Mouse (Mus musculus) hindbrain, postnatal 0 days (tissue): ENCODE results near the gene Wbp11. TPM values are rescaled to one million over a fixed set of nuclear protein-coding genes. Genes with fewer than 3 reads are reported as not detected.

Experiments
- ATAC-seq: fragments of 200-750 bp; cut with Nextera tagmentation; 2 replicates; pipeline ENCODE4 v1.8.0; 2017; ENCODE audit warnings: mild to moderate bottlenecking, moderate TSS enrichment, moderate library complexity
- DNase-seq: peaks from one replicate; pipeline ENCODE4 v3.0.0-alpha.2; 2015; ENCODE audit warnings: low spot score
- H3K27ac ChIP-seq: fragments of 300-500 bp; sonication (generic); 2 replicates; pipeline ENCODE4 v1.5.1; 2014; ENCODE audit warnings: mild to moderate bottlenecking
- H3K27me3 ChIP-seq: fragments of 300-500 bp; sonication (generic); 2 replicates; pipeline ENCODE4 v1.6.1; 2014; ENCODE audit warnings: low read length, mixed read lengths; ENCODE audit not compliant: insufficient read depth
- H3K36me3 ChIP-seq: fragments of 300-500 bp; sonication (generic); 2 replicates; pipeline ENCODE4 v1.6.1; 2014; ENCODE audit warnings: low read length, mixed read lengths; ENCODE audit not compliant: insufficient read depth
- H3K4me1 ChIP-seq: fragments of 300-500 bp; sonication (generic); 2 replicates; pipeline ENCODE4 v1.6.1; 2014; ENCODE audit warnings: antibody characterized with exemption, low read length, mixed read lengths; ENCODE audit not compliant: insufficient read depth
- H3K4me2 ChIP-seq: fragments of 300-500 bp; sonication (generic); 2 replicates; pipeline ENCODE4 v1.6.1; 2014; ENCODE audit warnings: low read depth, mild to moderate bottlenecking, low read length, moderate library complexity, mixed read lengths
- H3K4me3 ChIP-seq: fragments of 300-500 bp; sonication (generic); 2 replicates; pipeline ENCODE4 v1.5.1; 2014; ENCODE audit warnings: low read length
- H3K9ac ChIP-seq: fragments of 300-500 bp; sonication (generic); replicated peaks from 2 replicates; pipeline ENCODE4 v1.6.1; 2014; ENCODE audit warnings: mild to moderate bottlenecking, low read length, moderate library complexity, mixed read lengths
- H3K9me3 ChIP-seq: fragments of 300-500 bp; sonication (generic); 2 replicates; pipeline ENCODE4 v1.6.1; 2016; ENCODE audit warnings: low read length, mixed read lengths
- CTCF ChIP-seq: IDR thresholded peaks from 2 replicates; pipeline ENCODE4 v1.5.1; 2016; ENCODE audit warnings: antibody characterized with exemption, control low read depth, low read depth
- WGBS: fragments of 180-500 bp; shearing (Covaris S2); extraction: QIAGEN DNeasy Blood & Tissue Kit; methylation state at CpG from one replicate; pipeline ENCODE4 v1.1.7; 2014; 5-methylcytosine and 5-hydroxymethylcytosine counted together
- polyA plus RNA-seq: library from polyadenylated mRNA; unstranded; fragments of >200 nt; fragmentation: Nextera tagmentation; extraction: Ambion mirVana; gene quantifications from 2 replicates; pipeline ENCODE4 v1.2.1, GENCODE M21; 2015
- total RNA-seq: library from RNA; depleted of rRNA; stranded (reverse); fragments of >200 nt; gene quantifications from 2 replicates; pipeline ENCODE4 v1.2.3, GENCODE M21; 2014; rRNA removed

Wbp11 gene
- total RNA-seq (37.1 and 39.4 TPM in 2 replicates), polyA plus RNA-seq (78.1 and 81.2 TPM in 2 replicates)

DNA sequence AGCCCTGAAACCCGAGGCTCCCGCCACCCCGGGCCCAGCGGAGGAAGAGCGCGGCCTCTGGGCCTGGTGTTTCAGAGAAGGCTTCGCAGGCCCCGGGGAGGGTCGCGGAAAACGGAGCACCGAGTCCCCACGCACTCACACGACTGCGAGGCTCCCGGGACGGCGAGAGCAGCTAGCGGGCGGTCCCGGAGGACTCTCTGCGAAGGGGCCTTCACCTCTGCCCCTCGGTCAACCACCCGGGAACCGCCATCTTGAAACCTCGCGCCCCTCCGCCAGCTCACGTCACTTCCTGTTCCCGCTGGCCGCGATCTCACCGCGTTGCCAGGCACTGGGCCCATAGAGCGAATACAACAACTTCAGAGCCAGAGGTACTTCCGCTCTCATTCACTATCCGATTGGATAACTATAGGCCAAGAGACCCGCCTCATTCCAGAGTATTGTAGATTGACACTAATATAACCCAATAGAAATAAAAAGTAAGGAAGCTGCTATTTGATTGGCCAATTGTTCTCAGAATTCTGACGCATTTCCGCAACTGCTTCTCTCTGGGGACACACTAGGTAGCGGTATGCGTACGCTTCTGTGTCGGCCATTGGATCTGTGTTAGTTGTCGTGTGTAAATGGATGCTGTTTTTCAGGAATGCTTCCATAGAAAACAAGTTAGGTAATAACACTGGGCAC, at the start of gene Wbp11:
TSS of gene Wbp11 (minus strand) at position 353 of the 681 bp plus-strand sequence.
- no peaks in the 10 kb centered on the region for H3K9me3 ChIP-seq
- H3K4me3 ChIP-seq: peak within 1 kb of the TSS; percentile 94
- H3K4me2 ChIP-seq: peak within 1 kb of the TSS; percentile 65
- under 1% methylated on average over 45 of the region's 45 CpGs for WGBS
- peak; percentile 100 for ATAC-seq
- H3K27me3 ChIP-seq: no peaks in the 10 kb centered on the region
- H3K9ac ChIP-seq: peak within 1 kb of the TSS; percentile 95
- peak within 1 kb of the TSS; percentile 91 for H3K27ac ChIP-seq
- peak; percentile 48 for TF ChIP-seq CTCF
- DNase-seq: peak; percentile 98
- 0 out of 2 replicates have a peak, but pooled peaks cover 3% of the 10 kb centered on the region for H3K4me1 ChIP-seq
- H3K36me3 ChIP-seq: peaks cover 11% of the 10 kb centered on the region; the same call in 1 of the 2 replicates

GRCm38 (mm10) chr6:136875670-136876069, 47.6 kb upstream of the Wbp11 start, which contains the start of gene Mgp:
TSS of gene Mgp (minus strand) at chr6:136875823.
- H3K36me3 ChIP-seq: no peaks in the 10 kb centered on the region
- no peak within 1 kb of the TSS for H3K9ac ChIP-seq
- 0 out of 2 replicates have a peak within 1 kb of the TSS, but pooled peaks have one; percentile 5 for H3K4me2 ChIP-seq
- no peaks in the 10 kb centered on the region for H3K4me1 ChIP-seq
- ATAC-seq (no peak), DNase-seq (no peak)
- TF ChIP-seq CTCF: no peak
- 50% methylated on average over 9 of the region's 9 CpGs for WGBS
- no peak within 1 kb of the TSS for H3K27ac ChIP-seq
- H3K27me3 ChIP-seq: no peaks in the 10 kb centered on the region
- H3K4me3 ChIP-seq: no peak within 1 kb of the TSS
- H3K9me3 ChIP-seq: no peaks in the 10 kb centered on the region

DNA sequence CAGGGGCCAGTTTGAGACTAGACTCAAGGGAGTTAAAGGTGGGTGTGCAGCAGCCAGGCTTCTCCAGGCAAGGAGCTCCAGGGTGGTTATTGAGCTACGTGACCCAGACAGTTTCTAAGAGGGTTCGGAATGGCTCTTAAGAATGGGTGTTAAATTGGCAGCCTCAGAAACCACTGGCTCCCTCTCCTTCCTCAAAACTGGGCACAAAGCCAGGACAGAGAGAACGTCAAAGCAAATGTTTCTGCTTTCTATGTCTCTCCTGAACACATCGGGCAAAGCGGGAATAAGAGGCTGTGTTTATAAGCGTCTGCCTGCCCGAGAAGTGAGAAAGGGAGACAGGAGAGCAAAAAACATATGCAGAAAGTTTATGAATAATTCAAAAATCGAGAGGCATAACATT, 46.6 kb upstream of the Wbp11 start:
- 29% methylated on average over 8 of the region's 8 CpGs for WGBS
- DNase-seq: peak; percentile 42
- H3K4me3 ChIP-seq: no peak overlapping the region
- no peaks in the 10 kb centered on the region for H3K27me3 ChIP-seq
- no peak overlapping the region for H3K27ac ChIP-seq
- H3K4me1 ChIP-seq: no peaks in the 10 kb centered on the region
- H3K9me3 ChIP-seq: no peaks in the 10 kb centered on the region
- no peak overlapping the region for H3K9ac ChIP-seq
- 0 out of 2 replicates have a peak overlapping the region, but pooled peaks have one; percentile 5 for H3K4me2 ChIP-seq
- no peaks in the 10 kb centered on the region for H3K36me3 ChIP-seq
- no peak for ATAC-seq
- TF ChIP-seq CTCF: no peak

DNA sequence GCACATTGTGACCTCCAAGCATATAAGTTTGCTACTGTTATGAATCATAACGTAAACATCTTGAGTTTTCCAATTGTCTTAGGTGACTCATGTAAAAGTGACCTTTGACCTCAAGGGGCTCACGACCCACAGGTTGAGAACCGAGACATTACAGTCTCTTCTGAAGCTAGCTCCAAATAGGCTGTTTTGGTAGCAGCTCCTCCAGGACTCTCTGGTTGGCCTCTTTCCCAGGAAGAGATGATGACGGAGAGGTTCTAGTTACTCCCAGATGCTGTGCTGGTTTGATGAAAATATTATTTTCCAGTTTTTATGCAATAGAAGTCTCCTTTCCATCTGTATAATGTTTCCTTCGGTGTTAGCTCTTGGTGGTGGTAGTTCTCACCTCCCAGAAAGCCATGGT, 40.9 kb upstream of the Wbp11 start:
- DNase-seq (no peak), ATAC-seq (no peak)
- Histone ChIP-seq H3K36me3 (no peaks in the 10 kb centered on the region), H3K4me1 (no peaks in the 10 kb centered on the region), H3K4me2 (no peak overlapping the region), H3K4me3 (no peak overlapping the region), H3K27ac (no peak overlapping the region), H3K9me3 (no peaks in the 10 kb centered on the region), H3K9ac (no peak overlapping the region), H3K27me3 (no peaks in the 10 kb centered on the region)
- WGBS: 75% methylated on average over 5 of the region's 5 CpGs
- TF ChIP-seq CTCF: no peak

DNA sequence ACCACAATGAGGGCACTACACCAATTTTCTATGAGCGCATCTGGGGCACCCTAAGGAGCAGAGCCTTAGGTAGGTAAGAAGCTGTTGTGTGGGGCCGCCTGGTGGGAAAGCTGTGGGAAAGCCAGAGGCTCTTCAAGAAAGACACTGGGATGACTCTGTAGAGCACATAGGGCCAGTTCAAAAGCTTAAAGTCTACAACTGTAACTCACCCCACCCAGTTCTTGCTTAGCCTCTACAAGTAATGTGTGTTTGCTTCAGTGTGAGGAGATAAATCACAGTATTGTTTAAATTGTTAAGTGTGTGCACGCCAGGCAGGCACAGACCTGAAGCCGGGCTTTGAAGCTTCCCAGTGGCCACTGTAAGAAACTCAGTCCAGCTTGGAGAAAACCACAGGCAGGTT, 38.1 kb upstream of the Wbp11 start:
- Histone ChIP-seq H3K9me3 (no peaks in the 10 kb centered on the region), H3K4me2 (no peak overlapping the region), H3K27ac (no peak overlapping the region), H3K4me1 (no peaks in the 10 kb centered on the region), H3K9ac (no peak overlapping the region), H3K36me3 (no peaks in the 10 kb centered on the region), H3K4me3 (no peak overlapping the region), H3K27me3 (no peaks in the 10 kb centered on the region)
- WGBS: 79% methylated on average over 4 of the region's 4 CpGs
- no peak for TF ChIP-seq CTCF
- no peak for DNase-seq
- no peak for ATAC-seq

GRCm38 (mm10) chr6:136865360-136865759, 37.3 kb upstream of the Wbp11 start:
- ATAC-seq: no peak
- Histone ChIP-seq H3K4me2 (no peak overlapping the region), H3K9me3 (no peaks in the 10 kb centered on the region), H3K27me3 (no peaks in the 10 kb centered on the region), H3K36me3 (no peaks in the 10 kb centered on the region), H3K27ac (no peak overlapping the region), H3K9ac (no peak overlapping the region), H3K4me1 (no peaks in the 10 kb centered on the region), H3K4me3 (no peak overlapping the region)
- no peak for DNase-seq
- no peak for TF ChIP-seq CTCF
- WGBS: 93% methylated on average over 5 of the region's 5 CpGs

DNA sequence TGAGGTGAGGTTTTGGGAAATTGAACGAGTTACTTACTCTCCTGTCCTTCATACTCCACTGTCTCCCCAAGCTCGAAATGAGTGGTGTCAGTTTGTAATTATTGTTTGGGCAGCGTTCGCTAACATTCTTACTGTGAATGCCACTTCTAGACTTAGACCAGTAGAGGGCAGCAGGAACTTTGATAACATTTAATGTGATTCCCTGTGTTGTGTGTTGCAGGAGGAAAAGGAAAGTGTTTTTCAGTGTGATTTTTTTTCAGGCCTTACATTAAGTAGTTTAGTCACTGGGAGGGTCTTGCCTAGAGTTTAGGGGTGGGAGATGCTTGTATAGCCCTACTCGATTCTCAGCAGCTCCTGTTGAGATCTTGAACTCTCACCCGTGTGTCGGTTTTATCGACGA, 33.0 kb upstream of the Wbp11 start:
- DNase-seq (peak; percentile 89), ATAC-seq (peak; percentile 58)
- no peak overlapping the region for H3K4me2 ChIP-seq
- no peak overlapping the region for H3K9ac ChIP-seq
- H3K4me1 ChIP-seq: no peaks in the 10 kb centered on the region
- 42% methylated on average over 9 of the region's 9 CpGs for WGBS
- no peaks in the 10 kb centered on the region for H3K36me3 ChIP-seq
- TF ChIP-seq CTCF: peak; percentile 92
- no peak overlapping the region for H3K27ac ChIP-seq
- H3K9me3 ChIP-seq: no peaks in the 10 kb centered on the region
- H3K4me3 ChIP-seq: no peak overlapping the region
- H3K27me3 ChIP-seq: no peaks in the 10 kb centered on the region
